Comparison of ENCODE assay signal across 22 mouse cellular contexts in genomic region chr2:148467921-148468440, GRCm38 (mm10). TPM values are rescaled to one million over a fixed set of nuclear protein-coding genes. Genes with fewer than 3 reads are reported as not detected.
DNase-seq lines count a peak whose midpoint lies in the region; ATAC-seq and TF ChIP-seq lines count a peak whose summit lies in the region.
"Had no signal": no experiment of that assay in that cellular context is flagged by ENCODE, and none has a peak within 500 bp of the region (broad histone marks: within the 10 kb centered on the region; RNA-seq: fewer than 3 reads in every experiment).

No protein-coding gene starts in this region.

- H3K27me3 ChIP-seq in heart, postnatal 0 days (ENCODE audit: control insufficient read depth, insufficient read depth, low read length) = no peaks in the 10 kb centered on the region
- H3K27me3 ChIP-seq in kidney, embryonic 16.5 days (ENCODE audit: insufficient read depth, low read length) = no peaks in the 10 kb centered on the region
- H3K27me3 ChIP-seq: forebrain, embryonic 13.5 days; hindbrain, embryonic 15.5 days; limb, embryonic 12.5 days; neural tube, embryonic 12.5 days had no signal

- TF ChIP-seq EP300 in heart, postnatal 0 days (IDR thresholded peaks at IDR 0.05; ENCODE audit: low read depth) = 0 out of 2 replicates have a peak, but pooled peaks have one; percentile 49

- no peak for ATAC-seq in heart, postnatal 0 days (ENCODE audit: insufficient read depth, low read depth)
- no peak for ATAC-seq in kidney, embryonic 16.5 days (ENCODE audit: low FRiP score, low TSS enrichment)
- ATAC-seq: forebrain, embryonic 13.5 days had no signal

- H3K4me3 ChIP-seq in heart, postnatal 0 days (ENCODE audit: low read depth, low read length) = no peak overlapping the region
- H3K4me3 ChIP-seq in kidney, embryonic 16.5 days (ENCODE audit: low read length) = no peak overlapping the region
- no peak overlapping the region for H3K4me3 ChIP-seq in brown adipose tissue, adult 24 weeks (ENCODE audit: insufficient read depth, low read depth, low read length)
- H3K4me3 ChIP-seq: forebrain, embryonic 13.5 days; hindbrain, embryonic 15.5 days; limb, embryonic 12.5 days; neural tube, embryonic 12.5 days had no signal

- H3K4me1 ChIP-seq in heart, postnatal 0 days (ENCODE audit: control insufficient read depth, insufficient read depth) = peaks cover 7% of the 10 kb centered on the region; the same call in 1 of the 2 replicates
- H3K4me1 ChIP-seq in kidney, embryonic 16.5 days (ENCODE audit: insufficient read depth, low read length) = no peaks in the 10 kb centered on the region; the same call in 1 of the 2 replicates
- peaks cover 17% of the 10 kb centered on the region; the same call in 1 of the 2 replicates for H3K4me1 ChIP-seq in brown adipose tissue, adult 24 weeks (ENCODE audit: control insufficient read depth, insufficient read depth, insufficient read length, low read length)
- H3K4me1 ChIP-seq: forebrain, embryonic 13.5 days; hindbrain, embryonic 15.5 days; limb, embryonic 12.5 days; neural tube, embryonic 12.5 days had no signal

- TF ChIP-seq CTCF in heart, postnatal 0 days (IDR thresholded peaks at IDR 0.05; ENCODE audit: low read depth) = no peak

- H3K9ac ChIP-seq in heart, postnatal 0 days (replicated peaks; ENCODE audit: low read depth, low read length) = no peak overlapping the region
- no peak overlapping the region for H3K9ac ChIP-seq in kidney, embryonic 16.5 days (replicated peaks; ENCODE audit: low read length)
- H3K9ac ChIP-seq: forebrain, embryonic 13.5 days; hindbrain, embryonic 15.5 days; limb, embryonic 12.5 days; neural tube, embryonic 12.5 days had no signal

- intact Hi-C loops in heart, postnatal 36 days (cut with DNase I) = no loop called here

- H3K36me3 ChIP-seq in heart, postnatal 0 days (replicated peaks; ENCODE audit: control insufficient read depth, insufficient read depth, low read length) = no peaks in the 10 kb centered on the region
- H3K36me3 ChIP-seq in kidney, embryonic 16.5 days (ENCODE audit: insufficient read depth, low read length) = no peaks in the 10 kb centered on the region
- H3K36me3 ChIP-seq: hindbrain, embryonic 15.5 days; limb, embryonic 12.5 days; neural tube, embryonic 12.5 days had no signal

- 65% methylated on average over 3 of the region's 3 CpGs for WGBS in heart, postnatal 0 days
- 62% methylated on average over 3 of the region's 3 CpGs for WGBS in kidney, embryonic 16.5 days

- peak overlapping the region; percentile 63 for H3K27ac ChIP-seq in heart, postnatal 0 days (ENCODE audit: low read depth)
- peak overlapping the region; percentile 69; the same call in 1 of the 2 replicates for H3K27ac ChIP-seq in kidney, embryonic 16.5 days (ENCODE audit: low read length)
- peak overlapping the region; percentile 98 for H3K27ac ChIP-seq in brown adipose tissue, adult 24 weeks (replicated peaks; ENCODE audit: low read depth, low read length)
- H3K27ac ChIP-seq: forebrain, embryonic 13.5 days; hindbrain, embryonic 15.5 days; limb, embryonic 12.5 days; neural tube, embryonic 12.5 days; stomach, postnatal 0 days had no signal

- H3K4me2 ChIP-seq in heart, postnatal 0 days (ENCODE audit: low read depth, low read length) = no peak overlapping the region
- H3K4me2 ChIP-seq in kidney, embryonic 16.5 days (replicated peaks; ENCODE audit: low read depth, low read length) = no peak overlapping the region
- H3K4me2 ChIP-seq: forebrain, embryonic 13.5 days; hindbrain, embryonic 15.5 days; limb, embryonic 12.5 days; liver, embryonic 11.5 days; neural tube, embryonic 12.5 days had no signal

- H3K9me3 ChIP-seq in heart, postnatal 0 days (replicated peaks; ENCODE audit: control insufficient read depth, low read length) = 0 out of 2 replicates have a peak, but pooled peaks cover 3% of the 10 kb centered on the region
- H3K9me3 ChIP-seq in kidney, embryonic 16.5 days (ENCODE audit: low read length) = no peaks in the 10 kb centered on the region
- H3K9me3 ChIP-seq: forebrain, embryonic 13.5 days; hindbrain, embryonic 15.5 days; limb, embryonic 12.5 days; neural tube, embryonic 12.5 days had no signal

- DNase-seq in heart, adult 11 months = peak; percentile 91
- no peak for DNase-seq in heart, postnatal 4 days
- peak; percentile 39 for DNase-seq in heart, postnatal 0 days (ENCODE audit: low spot score)
- no peak for DNase-seq in heart, postnatal 36 days
- DNase-seq in kidney, postnatal 10 days = no peak
- DNase-seq: adrenal gland, postnatal 10 days; cerebellum, adult 8-10 months; layer of hippocampus, postnatal 36 days; lung, adult 2 months; lung, postnatal 36 days; midbrain, embryonic 14.5 days; right cerebral cortex, postnatal 14 days; thymus, adult 2 months; thymus, postnatal 4 days had no signal

RNA-seq across cellular contexts. Expression of gene Cd93, which starts 24.6 kb away (rescaled TPM):
- 100 to 1,000 TPM; 160 to 168 TPM for total RNA-seq in heart, postnatal 4 days (2021)
- total RNA-seq in heart, postnatal 0 days (2014; rRNA removed; ENCODE audit: low replicate concordance) = 106 and 120 TPM in 2 replicates
- 21.1 and 21.2 TPM in 2 replicates for polyA plus RNA-seq in heart, postnatal 0 days (2015; fragmentation: Nextera tagmentation; extraction: Ambion mirVana)
- 10 to 100 TPM; 65.4 to 68.0 TPM for total RNA-seq in heart, postnatal 36 days (2021)
- 19.0 and 20.0 TPM in 2 replicates for polyA plus RNA-seq in kidney, embryonic 16.5 days (2015; fragmentation: Nextera tagmentation; extraction: Ambion mirVana)
- 10.7 and 17.0 TPM in 2 replicates for polyA plus RNA-seq in brown adipose tissue, adult 24 weeks (2012; ENCODE audit: insufficient read depth, insufficient read length, missing spikeins)

RNA-seq across cellular contexts. Expression of gene Thbd, which starts 60.0 kb away (rescaled TPM):
- total RNA-seq in heart, postnatal 4 days (2021) = 10 to 100 TPM; 37.2 to 41.4 TPM
- 50.6 and 52.6 TPM in 2 replicates for total RNA-seq in heart, postnatal 0 days (2014; rRNA removed; ENCODE audit: low replicate concordance)
- polyA plus RNA-seq in heart, postnatal 0 days (2015; fragmentation: Nextera tagmentation; extraction: Ambion mirVana) = 15.6 and 16.5 TPM in 2 replicates
- total RNA-seq in heart, postnatal 36 days (2021) = 10 to 100 TPM; 38.4 to 51.7 TPM
- 13.1 and 15.9 TPM in 2 replicates for polyA plus RNA-seq in kidney, embryonic 16.5 days (2015; fragmentation: Nextera tagmentation; extraction: Ambion mirVana)
- 12.8 and 14.6 TPM in 2 replicates for polyA plus RNA-seq in brown adipose tissue, adult 24 weeks (2012; ENCODE audit: insufficient read depth, insufficient read length, missing spikeins)

Comparison
In these comparisons a context has a peak if more than half of its experiments do, and no peak if none do; other contexts are left out.
1. DNase-seq: peak in heart, adult 11 months (single experiment) and heart, postnatal 0 days (single experiment); none in heart, postnatal 4 days (single experiment), heart, postnatal 36 days (0 of 2) and kidney, postnatal 10 days (single experiment).
2. Peak in every context shown above with its lines, with median percentiles within 50 percentile points of each other: H3K27ac ChIP-seq.